Mouse (Mus musculus): ENCODE data around the gene Tmem230.
"Not testable (repeated sequence)": the region's sequence is repeated elsewhere in the genome, so short reads cannot be mapped to it uniquely, and the experiment has no call there.

The Tmem230 gene

GRCm38 (mm10) chr2:132247539-132248313, at the start of gene Tmem230:
Tmem230 (minus strand) TSS chr2:132247807.
- DNase-seq (ENCODE audit: low spot score in 2 of 2), result peak; percentile 91 to 94

GRCm38 (mm10) chr2:132293694-132294450, 46.3 kb upstream of the Tmem230 start:
- DNase-seq (ENCODE audit: low spot score in 2 of 2), result no peak

GRCm38 (mm10) chr2:132292083-132292482, 44.5 kb upstream of the Tmem230 start:
- no peak for DNase-seq (ENCODE audit: low spot score in 2 of 2)

GRCm38 (mm10) chr2:132291265-132291664, 43.7 kb upstream of the Tmem230 start:
- DNase-seq (ENCODE audit: low spot score in 2 of 2), result no peak

- no peak for DNase-seq (ENCODE audit: low spot score in 2 of 2)
Observed at GRCm38 (mm10) chr2:132290808-132291207, 43.2 kb upstream of the Tmem230 start.

GRCm38 (mm10) chr2:132289213-132289612, 41.6 kb upstream of the Tmem230 start:
- DNase-seq (ENCODE audit: low spot score in 2 of 2), result not testable (repeated sequence)

- no peak for DNase-seq (ENCODE audit: low spot score in 2 of 2)
Observed at GRCm38 (mm10) chr2:132286376-132287076, 38.9 kb upstream of the Tmem230 start.

GRCm38 (mm10) chr2:132285722-132286121, 38.1 kb upstream of the Tmem230 start:
- DNase-seq (ENCODE audit: low spot score in 2 of 2), result not testable (repeated sequence)

GRCm38 (mm10) chr2:132284492-132285139, 37.0 kb upstream of the Tmem230 start:
- peak in 1 of 2 experiments; percentile 58 for DNase-seq (ENCODE audit: low spot score in 2 of 2)

- DNase-seq (ENCODE audit: low spot score in 2 of 2), result no peak
Observed at GRCm38 (mm10) chr2:132283236-132284070, 35.8 kb upstream of the Tmem230 start.

GRCm38 (mm10) chr2:132282453-132283174, 35.0 kb upstream of the Tmem230 start:
- no peak for DNase-seq (ENCODE audit: low spot score in 2 of 2)

GRCm38 (mm10) chr2:132281560-132282452, 34.2 kb upstream of the Tmem230 start:
- no peak for DNase-seq (ENCODE audit: low spot score in 2 of 2)

GRCm38 (mm10) chr2:132280518-132281120, 33.0 kb upstream of the Tmem230 start:
- no peak for DNase-seq (ENCODE audit: low spot score in 2 of 2)

GRCm38 (mm10) chr2:132279978-132280377, 32.4 kb upstream of the Tmem230 start:
- DNase-seq (ENCODE audit: low spot score in 2 of 2), result no peak

GRCm38 (mm10) chr2:132279336-132279882, 31.8 kb upstream of the Tmem230 start:
- DNase-seq (ENCODE audit: low spot score in 2 of 2), result peak in 1 of 2 experiments; percentile 44

GRCm38 (mm10) chr2:132278273-132278853, 30.8 kb upstream of the Tmem230 start:
- DNase-seq (ENCODE audit: low spot score in 2 of 2), result peak in 1 of 2 experiments; percentile 51

- no peak for DNase-seq (ENCODE audit: low spot score in 2 of 2)
Observed at GRCm38 (mm10) chr2:132276249-132276648, 28.6 kb upstream of the Tmem230 start.

- no peak for DNase-seq (ENCODE audit: low spot score in 2 of 2)
Observed at GRCm38 (mm10) chr2:132275527-132275926, 27.9 kb upstream of the Tmem230 start.
